Mouse (Mus musculus) heart, adult 9 months (tissue): Measurements from ENCODE around the gene Dnah12.
"Not testable (repeated sequence)": the region's sequence is repeated elsewhere in the genome, so short reads cannot be mapped to it uniquely, and the experiment has no call there.

Source experiments
- DNase-seq, 2 experiments: peaks; one replicate each; pipeline ENCODE4 v3.0.0; 2022; ENCODE audit warnings: low spot score in 2 of 2

The Dnah12 gene

GRCm38 (mm10) chr14:26881700-26882099 is 188.6 kb downstream of the Dnah12 start:
- no peak for DNase-seq

- DNase-seq: no peak
These were observed 194.2 kb downstream of the Dnah12 start for GRCm38 (mm10) chr14:26887244-26887643.

GRCm38 (mm10) chr14:26890777-26891176 is 197.7 kb downstream of the Dnah12 start:
- no peak for DNase-seq

GRCm38 (mm10) chr14:26894392-26894791 is 201.3 kb downstream of the Dnah12 start, which contains the start of gene Asb14:
Gene Asb14, plus strand, starts transcription at chr14:26894557.
- peak; percentile 12 to 13 for DNase-seq

GRCm38 (mm10) chr14:26899490-26899889 is 206.4 kb downstream of the Dnah12 start:
- DNase-seq: no peak

GRCm38 (mm10) chr14:26900893-26901292 is 207.8 kb downstream of the Dnah12 start:
- no peak for DNase-seq

- no peak for DNase-seq
These were observed 214.3 kb downstream of the Dnah12 start for GRCm38 (mm10) chr14:26907401-26907800.

- not testable (repeated sequence) for DNase-seq
These were observed 217.4 kb downstream of the Dnah12 start for GRCm38 (mm10) chr14:26910461-26910860.

- peak; percentile 50 to 52 for DNase-seq
These were observed 218.1 kb downstream of the Dnah12 start for GRCm38 (mm10) chr14:26911201-26911600.

- no peak for DNase-seq
These were observed 218.8 kb downstream of the Dnah12 start for GRCm38 (mm10) chr14:26911826-26912225.

GRCm38 (mm10) chr14:26913681-26914268 is 220.7 kb downstream of the Dnah12 start:
- DNase-seq: no peak

- DNase-seq: no peak
These were observed 226.2 kb downstream of the Dnah12 start for GRCm38 (mm10) chr14:26919310-26919709.

GRCm38 (mm10) chr14:26923702-26924421 is 230.8 kb downstream of the Dnah12 start:
- DNase-seq: no peak

- DNase-seq: no peak
These were observed 241.8 kb downstream of the Dnah12 start for GRCm38 (mm10) chr14:26934891-26935290.

GRCm38 (mm10) chr14:26935558-26935957 is 242.5 kb downstream of the Dnah12 start:
- DNase-seq: no peak
